Mouse (Mus musculus): ENCODE results near the gene Hnrnpk. TPM values are rescaled to one million over a fixed set of nuclear protein-coding genes. Genes with fewer than 3 reads are reported as not detected.
A peak's percentile ranks its signal among the peaks of the same experiment; 100 is the strongest.
"Not testable (repeated sequence)": the region's sequence is repeated elsewhere in the genome, so short reads cannot be mapped to it uniquely, and the experiment has no call there.

Gene Hnrnpk
- polyA plus RNA-seq, 1 experiment from 2014 or later, result 554 TPM

DNA sequence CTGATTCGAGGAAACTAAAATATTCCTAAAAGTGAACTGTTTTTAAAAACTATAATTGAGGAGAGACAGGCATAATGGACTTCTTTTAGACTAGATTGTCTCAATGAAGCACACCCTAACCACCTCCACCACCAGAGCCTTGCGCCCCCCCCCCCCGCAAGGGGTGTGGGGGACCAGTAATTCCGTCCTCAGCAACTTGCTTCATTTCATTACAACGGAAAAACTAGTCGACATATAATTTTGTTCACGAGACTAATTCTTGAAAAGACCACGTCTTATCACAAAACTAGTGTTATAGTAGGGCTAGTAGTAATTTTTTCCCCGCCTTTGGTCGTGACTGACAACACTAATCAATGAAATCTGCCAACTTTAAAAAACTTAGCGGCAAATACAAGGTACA lies 2.6 kb downstream of the Hnrnpk start:
- Histone ChIP-seq H3K36me3 (ENCODE audit: control insufficient read depth, insufficient read depth) (peaks cover 25% of the 10 kb centered on the region), H3K4me2 (ENCODE audit: low read depth, low read length) (peak overlapping the region; percentile 87), H3K4me1 (ENCODE audit: control insufficient read depth, low read depth, low read length) (peaks cover 15% of the 10 kb centered on the region), H3K4me3 (ENCODE audit: low read depth, low read length) (peak overlapping the region; percentile 86), H3K9me3 (replicated peaks; ENCODE audit: control insufficient read depth, low read length) (no peaks in the 10 kb centered on the region), H3K27me3 (ENCODE audit: control insufficient read depth, insufficient read depth, low read depth, low read length) (no peaks in the 10 kb centered on the region), H3K9ac (ENCODE audit: low read depth, low read length) (peak overlapping the region; percentile 100), H3K27ac (ENCODE audit: low read length) (peak overlapping the region; percentile 97)
- WGBS (ENCODE audit: insufficient replicate concordance), result under 1% methylated on average over 11 of the region's 11 CpGs
- no peak for ATAC-seq (ENCODE audit: low read depth)

DNA sequence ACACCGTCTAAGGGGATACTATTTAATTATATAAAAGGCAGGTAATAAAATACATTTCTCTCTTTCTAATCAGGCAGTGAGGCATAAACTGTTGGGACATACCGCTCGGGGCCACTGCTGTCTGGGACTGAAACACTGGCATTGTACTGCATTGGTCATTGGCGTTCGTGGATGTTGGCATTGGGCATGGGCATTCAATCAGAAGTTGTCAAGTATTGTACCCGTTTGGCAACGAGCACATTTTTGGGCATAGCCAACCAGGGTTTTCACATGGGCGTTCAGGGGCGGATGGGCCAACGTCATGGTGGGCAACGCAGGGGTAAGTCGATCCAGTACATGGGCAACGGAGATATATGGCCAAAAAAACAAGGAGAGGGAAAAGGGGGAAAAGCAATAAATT lies 5.5 kb downstream of the Hnrnpk start:
- no peak overlapping the region for H3K4me3 ChIP-seq (ENCODE audit: low read depth, low read length)
- peaks cover 5% of the 10 kb centered on the region for H3K4me1 ChIP-seq (ENCODE audit: control insufficient read depth, low read depth, low read length)
- no peak for ATAC-seq (ENCODE audit: low read depth)
- no peak overlapping the region for H3K27ac ChIP-seq (ENCODE audit: low read length)
- no peak overlapping the region for H3K9ac ChIP-seq (ENCODE audit: low read depth, low read length)
- H3K36me3 ChIP-seq (ENCODE audit: control insufficient read depth, insufficient read depth), result peaks cover 52% of the 10 kb centered on the region
- H3K9me3 ChIP-seq (replicated peaks; ENCODE audit: control insufficient read depth, low read length), result no peaks in the 10 kb centered on the region
- WGBS (ENCODE audit: insufficient replicate concordance), result 92% methylated on average over 13 of the region's 13 CpGs
- H3K27me3 ChIP-seq (ENCODE audit: control insufficient read depth, insufficient read depth, low read depth, low read length), result no peaks in the 10 kb centered on the region
- no peak overlapping the region for H3K4me2 ChIP-seq (ENCODE audit: low read depth, low read length)

DNA sequence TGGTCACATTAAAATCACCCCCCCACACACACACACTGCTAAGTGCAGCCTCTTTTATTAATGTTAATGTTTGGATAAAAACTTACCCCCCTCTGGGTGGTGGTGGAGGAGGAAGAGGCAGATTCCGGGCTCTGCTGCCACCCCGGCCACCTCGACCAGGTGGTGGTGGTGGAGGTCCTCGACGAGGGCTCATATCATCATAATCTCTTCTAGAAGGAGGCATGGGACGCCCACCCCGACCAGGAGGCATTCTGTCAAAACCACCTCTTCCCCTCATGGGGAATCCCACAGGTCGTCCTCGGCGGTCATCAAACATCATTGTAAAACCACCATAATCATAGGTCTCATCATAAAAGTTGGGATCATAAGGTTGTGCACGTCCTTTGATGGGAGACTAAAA lies 8.8 kb downstream of the Hnrnpk start:
- WGBS (ENCODE audit: insufficient replicate concordance), result 80% methylated on average over 11 of the region's 11 CpGs
- not testable (repeated sequence) for H3K27me3 ChIP-seq (ENCODE audit: control insufficient read depth, insufficient read depth, low read depth, low read length); H3K4me1 ChIP-seq (ENCODE audit: control insufficient read depth, low read depth, low read length); H3K4me2 ChIP-seq (ENCODE audit: low read depth, low read length); H3K27ac ChIP-seq (ENCODE audit: low read length); H3K9me3 ChIP-seq (replicated peaks; ENCODE audit: control insufficient read depth, low read length); H3K4me3 ChIP-seq (ENCODE audit: low read depth, low read length); H3K9ac ChIP-seq (ENCODE audit: low read depth, low read length); ATAC-seq (ENCODE audit: low read depth)
- H3K36me3 ChIP-seq (ENCODE audit: control insufficient read depth, insufficient read depth), result peaks cover 65% of the 10 kb centered on the region

DNA sequence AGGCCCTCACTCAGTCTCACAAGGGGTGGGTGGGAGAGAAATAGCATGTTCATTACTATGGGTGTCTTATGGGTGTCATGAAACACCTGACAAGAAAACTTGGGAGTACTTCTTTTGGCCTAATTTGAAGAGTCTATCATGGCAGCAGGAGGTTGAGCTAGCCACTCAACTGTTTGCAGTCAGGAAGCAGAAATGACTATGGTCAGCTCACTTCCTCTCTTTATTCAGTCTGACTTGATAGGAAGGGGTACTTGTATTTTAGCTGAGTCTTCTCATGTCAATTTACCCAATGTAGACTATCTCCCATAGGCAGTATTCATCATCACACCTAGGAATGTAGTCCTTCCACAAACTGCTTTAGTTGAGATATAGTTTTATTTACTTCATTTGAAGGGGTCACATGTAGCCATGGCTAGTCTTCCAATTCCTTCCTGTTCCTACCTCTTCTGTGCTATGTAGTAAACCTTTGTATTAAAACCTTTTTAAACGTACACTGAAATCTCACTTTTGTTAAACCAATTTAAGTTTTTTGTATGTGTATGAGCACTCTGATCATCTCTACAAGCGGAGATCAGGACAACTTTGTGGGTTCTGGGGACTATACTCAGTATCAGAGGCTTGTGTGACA lies 13.7 kb downstream of the Hnrnpk start:
- no peak for ATAC-seq (ENCODE audit: low read depth)
- no peak overlapping the region; the same call in 1 of the 2 replicates for H3K27ac ChIP-seq (ENCODE audit: low read length)
- no peak overlapping the region for H3K9ac ChIP-seq (ENCODE audit: low read depth, low read length)
- H3K4me1 ChIP-seq (ENCODE audit: control insufficient read depth, low read depth, low read length), result peaks cover 11% of the 10 kb centered on the region
- H3K27me3 ChIP-seq (ENCODE audit: control insufficient read depth, insufficient read depth, low read depth, low read length), result no peaks in the 10 kb centered on the region
- no peak overlapping the region for H3K4me3 ChIP-seq (ENCODE audit: low read depth, low read length)
- WGBS (ENCODE audit: insufficient replicate concordance), result 80% methylated on average over 2 of the region's 2 CpGs
- H3K4me2 ChIP-seq (ENCODE audit: low read depth, low read length), result no peak overlapping the region
- H3K36me3 ChIP-seq (ENCODE audit: control insufficient read depth, insufficient read depth), result peaks cover 31% of the 10 kb centered on the region
- no peaks in the 10 kb centered on the region for H3K9me3 ChIP-seq (replicated peaks; ENCODE audit: control insufficient read depth, low read length)

DNA sequence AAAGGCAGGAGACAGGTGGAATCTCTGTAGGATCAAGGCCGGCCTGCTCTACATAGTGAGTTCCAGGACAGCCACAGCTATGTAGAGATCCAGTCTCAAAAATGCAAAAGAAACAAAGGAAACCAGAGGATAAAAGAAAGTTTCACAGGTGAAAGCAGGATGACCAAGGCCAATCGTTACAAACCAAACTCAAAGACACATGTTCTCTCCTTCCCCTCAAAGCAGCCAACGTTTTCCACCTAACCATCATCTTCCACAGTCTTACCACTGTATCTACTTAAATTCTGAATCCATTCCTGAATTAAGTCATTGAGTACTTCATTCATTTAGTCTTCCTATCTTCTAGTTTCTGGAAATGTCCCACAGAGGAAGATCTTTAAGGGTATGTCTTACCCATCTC lies 14.8 kb downstream of the Hnrnpk start:
- no peak overlapping the region for H3K4me2 ChIP-seq (ENCODE audit: low read depth, low read length)
- H3K27me3 ChIP-seq (ENCODE audit: control insufficient read depth, insufficient read depth, low read depth, low read length), result no peaks in the 10 kb centered on the region
- no peak for ATAC-seq (ENCODE audit: low read depth)
- no peak overlapping the region for H3K4me3 ChIP-seq (ENCODE audit: low read depth, low read length)
- peaks cover 16% of the 10 kb centered on the region for H3K4me1 ChIP-seq (ENCODE audit: control insufficient read depth, low read depth, low read length)
- WGBS (ENCODE audit: insufficient replicate concordance), result 36% methylated on average over 3 of the region's 3 CpGs
- H3K9me3 ChIP-seq (replicated peaks; ENCODE audit: control insufficient read depth, low read length), result no peaks in the 10 kb centered on the region
- no peak overlapping the region for H3K27ac ChIP-seq (ENCODE audit: low read length)
- no peak overlapping the region for H3K9ac ChIP-seq (ENCODE audit: low read depth, low read length)
- H3K36me3 ChIP-seq (ENCODE audit: control insufficient read depth, insufficient read depth), result peaks cover 21% of the 10 kb centered on the region

DNA sequence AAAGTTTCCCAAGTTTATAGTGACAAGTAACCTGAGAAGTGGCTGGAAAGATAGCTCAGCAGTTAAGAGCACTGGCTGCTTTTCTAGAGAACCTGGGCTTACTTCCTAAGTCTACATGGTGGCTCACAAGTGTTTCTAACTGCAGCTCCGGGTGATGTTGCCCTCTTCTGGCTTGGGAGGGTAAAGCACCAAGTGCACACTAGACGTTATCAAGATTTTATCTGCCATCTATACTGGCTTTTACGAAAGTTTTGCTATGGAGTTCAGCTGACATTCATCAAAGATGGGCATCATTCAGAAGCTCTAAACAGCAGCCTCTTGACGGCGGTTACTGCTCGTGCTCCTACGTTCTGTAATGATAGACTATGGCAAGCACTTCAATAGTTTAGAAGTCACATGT lies 15.2 kb downstream of the Hnrnpk start:
- Histone ChIP-seq H3K27me3 (ENCODE audit: control insufficient read depth, insufficient read depth, low read depth, low read length) (no peaks in the 10 kb centered on the region), H3K27ac (ENCODE audit: low read length) (no peak overlapping the region), H3K4me1 (ENCODE audit: control insufficient read depth, low read depth, low read length) (peaks cover 16% of the 10 kb centered on the region), H3K9me3 (replicated peaks; ENCODE audit: control insufficient read depth, low read length) (no peaks in the 10 kb centered on the region), H3K36me3 (ENCODE audit: control insufficient read depth, insufficient read depth) (peaks cover 19% of the 10 kb centered on the region), H3K4me3 (ENCODE audit: low read depth, low read length) (no peak overlapping the region), H3K4me2 (ENCODE audit: low read depth, low read length) (no peak overlapping the region), H3K9ac (ENCODE audit: low read depth, low read length) (no peak overlapping the region)
- ATAC-seq (ENCODE audit: low read depth), result 0 out of 2 replicates have a peak, but pooled peaks have one; percentile 39
- WGBS (ENCODE audit: insufficient replicate concordance), result 22% methylated on average over 7 of the region's 7 CpGs

DNA sequence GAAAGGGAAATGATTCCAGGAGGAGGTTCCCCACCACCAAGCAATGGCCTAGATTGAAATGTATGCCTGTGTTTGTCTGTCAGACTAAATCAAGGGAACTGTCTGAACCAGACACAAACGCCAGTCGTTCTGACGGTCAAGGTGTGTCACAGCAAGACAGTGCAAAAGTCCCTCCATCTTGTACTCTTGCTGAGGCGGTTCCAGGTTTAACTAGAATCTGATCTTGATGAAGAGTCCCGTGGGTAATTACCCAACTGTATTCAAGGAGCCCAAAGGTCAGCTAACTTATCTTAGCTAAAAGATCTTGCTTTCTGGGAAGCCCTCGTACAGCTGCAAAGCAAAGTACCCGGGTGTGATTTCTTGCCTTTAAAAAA lies 17.6 kb downstream of the Hnrnpk start:
- peak overlapping the region; percentile 90 for H3K4me2 ChIP-seq (ENCODE audit: low read depth, low read length)
- H3K27me3 ChIP-seq (ENCODE audit: control insufficient read depth, insufficient read depth, low read depth, low read length), result no peaks in the 10 kb centered on the region
- no peak overlapping the region; the same call in 1 of the 2 replicates for H3K27ac ChIP-seq (ENCODE audit: low read length)
- H3K9me3 ChIP-seq (replicated peaks; ENCODE audit: control insufficient read depth, low read length), result peaks cover 6% of the 10 kb centered on the region; the same call in 1 of the 2 replicates
- 57% methylated on average over 7 of the region's 7 CpGs for WGBS (ENCODE audit: insufficient replicate concordance)
- peaks cover 28% of the 10 kb centered on the region for H3K36me3 ChIP-seq (ENCODE audit: control insufficient read depth, insufficient read depth)
- peak overlapping the region; percentile 87 for H3K9ac ChIP-seq (ENCODE audit: low read depth, low read length)
- ATAC-seq (ENCODE audit: low read depth), result no peak
- peaks cover 16% of the 10 kb centered on the region for H3K4me1 ChIP-seq (ENCODE audit: control insufficient read depth, low read depth, low read length)
- H3K4me3 ChIP-seq (ENCODE audit: low read depth, low read length), result peak overlapping the region; percentile 87

DNA sequence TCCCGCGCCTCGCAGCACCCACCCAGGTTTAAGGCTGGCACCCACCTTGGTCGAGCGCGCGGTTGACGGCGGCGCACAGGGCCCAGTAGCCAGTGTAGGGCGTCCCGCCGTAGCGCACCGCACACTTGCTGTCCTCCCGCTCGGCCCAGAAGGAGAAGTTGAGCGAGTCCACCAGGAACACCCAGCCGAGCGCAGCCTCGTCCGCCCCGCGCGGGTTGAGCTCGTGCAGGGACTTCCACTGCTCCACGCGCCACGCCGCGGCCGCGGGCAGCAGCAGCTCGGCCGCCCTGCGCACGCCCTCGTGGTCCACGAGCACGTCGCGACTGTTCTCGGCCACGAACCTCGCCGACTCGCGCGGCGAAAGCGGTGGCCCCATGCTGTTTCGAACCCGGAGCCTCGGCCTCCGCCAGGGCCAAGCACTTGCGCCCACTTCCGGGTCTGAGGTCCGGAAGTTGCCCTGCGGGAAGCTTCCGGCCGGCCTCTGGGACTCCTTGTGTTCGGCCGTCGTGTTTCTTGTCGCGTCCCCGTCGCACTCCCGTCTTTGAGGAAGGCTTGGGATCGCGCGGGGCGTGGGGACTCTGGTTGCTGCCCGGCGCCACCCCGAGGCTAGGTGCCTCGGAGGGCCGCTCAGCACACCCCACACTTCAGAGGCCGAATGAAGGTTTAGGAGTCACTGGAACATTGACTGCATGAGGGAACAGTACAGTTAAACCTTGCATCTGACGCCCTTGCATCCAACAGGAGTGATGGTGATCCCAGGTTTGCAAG lies 18.2 kb downstream of the Hnrnpk start, which contains the start of gene 2210016F16Rik:
TSS of gene 2210016F16Rik (minus strand) at position 447 of the 768 bp plus-strand sequence.
- Histone ChIP-seq H3K36me3 (ENCODE audit: control insufficient read depth, insufficient read depth) (peaks cover 24% of the 10 kb centered on the region), H3K27me3 (ENCODE audit: control insufficient read depth, insufficient read depth, low read depth, low read length) (no peaks in the 10 kb centered on the region), H3K27ac (ENCODE audit: low read length) (peak within 1 kb of the TSS; percentile 50), H3K9ac (ENCODE audit: low read depth, low read length) (peak within 1 kb of the TSS; percentile 87), H3K4me3 (ENCODE audit: low read depth, low read length) (peak within 1 kb of the TSS; percentile 87), H3K4me2 (ENCODE audit: low read depth, low read length) (peak within 1 kb of the TSS; percentile 90), H3K9me3 (replicated peaks; ENCODE audit: control insufficient read depth, low read length) (peaks cover 6% of the 10 kb centered on the region; the same call in 1 of the 2 replicates), H3K4me1 (ENCODE audit: control insufficient read depth, low read depth, low read length) (peaks cover 16% of the 10 kb centered on the region)
- peak; percentile 80 for ATAC-seq (ENCODE audit: low read depth)
- WGBS (ENCODE audit: insufficient replicate concordance), result 2% methylated on average over 80 of the region's 80 CpGs

DNA sequence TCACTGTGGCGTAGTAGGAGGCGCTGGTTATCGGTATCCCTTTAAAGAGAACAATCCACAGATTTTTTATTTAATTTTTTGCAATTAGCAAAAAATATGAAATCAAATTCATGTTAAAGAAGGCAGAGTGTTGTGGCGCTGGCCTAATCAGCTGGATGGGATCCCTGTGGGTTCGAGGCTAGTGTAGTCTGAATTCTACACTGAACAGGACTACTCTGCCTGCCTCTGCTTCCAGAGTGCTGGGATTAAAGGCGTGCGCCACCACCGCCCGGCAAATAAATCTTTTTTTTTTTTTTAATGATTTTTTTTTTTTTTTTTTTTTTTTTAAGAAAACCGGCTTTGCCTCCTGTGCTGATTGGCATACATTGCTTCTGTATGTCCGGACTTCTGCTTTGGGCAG lies 18.8 kb downstream of the Hnrnpk start:
- 43% methylated on average over 11 of the region's 11 CpGs for WGBS (ENCODE audit: insufficient replicate concordance)
- H3K27ac ChIP-seq (ENCODE audit: low read length), result no peak overlapping the region

More for the DNA sequence above, 18.8 kb downstream of the Hnrnpk start:
- Histone ChIP-seq H3K9me3 (replicated peaks; ENCODE audit: control insufficient read depth, low read length) (peaks cover 6% of the 10 kb centered on the region; the same call in 1 of the 2 replicates), H3K9ac (ENCODE audit: low read depth, low read length) (peak overlapping the region; percentile 87), H3K27me3 (ENCODE audit: control insufficient read depth, insufficient read depth, low read depth, low read length) (no peaks in the 10 kb centered on the region), H3K4me1 (ENCODE audit: control insufficient read depth, low read depth, low read length) (peaks cover 16% of the 10 kb centered on the region), H3K36me3 (ENCODE audit: control insufficient read depth, insufficient read depth) (peaks cover 22% of the 10 kb centered on the region), H3K4me3 (ENCODE audit: low read depth, low read length) (peak overlapping the region; percentile 87), H3K4me2 (ENCODE audit: low read depth, low read length) (peak overlapping the region; percentile 90)
- 0 out of 2 replicates have a peak, but pooled peaks have one; percentile 35 for ATAC-seq (ENCODE audit: low read depth)

All from liver, embryonic 16.5 days (tissue).